Mouse (Mus musculus) left cerebral cortex, postnatal 25 days (tissue): Measurements from ENCODE around the gene Fam53a. TPM values are rescaled to one million over a fixed set of nuclear protein-coding genes. Genes with fewer than 3 reads are reported as not detected.

ENCODE experiments used
- DNase-seq, 2 experiments: peaks; one replicate each; pipeline ENCODE4 v3.0.0; 2022; ENCODE audit warnings: low spot score in 2 of 2, mixed read lengths in 1 of 2
- intact Hi-C: fragments of 180-260 bp; cut with DNase I; formaldehyde crosslinking; loops from one replicate; pipeline ENCODE4 v1.15.1; 2025
- total RNA-seq, 2 experiments: library from RNA; stranded (reverse); gene quantifications; 2 replicates each; pipeline ENCODE4 v1.2.3; 2021

Fam53a gene
- total RNA-seq: 10 to 100 TPM; 23.0 to 27.6 TPM

GRCm38 (mm10) chr5:33629301-33629987, at the start of gene Fam53a, which contains the start of gene Gm9903:
Gene Fam53a, minus strand, starts transcription at chr5:33629635.
Gene Gm9903, plus strand, starts transcription at chr5:33629925.
- DNase-seq: peak; percentile 99 to 100
- intact Hi-C loops: no loop called here

- no peak for DNase-seq
- intact Hi-C loops: no loop called here
Measured at GRCm38 (mm10) chr5:33678244-33678643, 48.8 kb upstream of the Fam53a start.

GRCm38 (mm10) chr5:33675964-33676363, 46.5 kb upstream of the Fam53a start:
- DNase-seq: peak; percentile 43 to 63
- intact Hi-C loops: no loop called here

- peak; percentile 46 to 62 for DNase-seq
- intact Hi-C loops: no loop called here
Measured at GRCm38 (mm10) chr5:33674439-33674838, 45.0 kb upstream of the Fam53a start.

GRCm38 (mm10) chr5:33671659-33672058, 42.2 kb upstream of the Fam53a start:
- DNase-seq: no peak
- intact Hi-C loops: no loop called here

GRCm38 (mm10) chr5:33668223-33668622, 38.8 kb upstream of the Fam53a start:
- peak in 1 of 2 experiments; percentile 31 for DNase-seq
- intact Hi-C loops: no loop called here

- DNase-seq: no peak
- intact Hi-C loops: loop anchor here (5.0 kb wide), 1 partner anchor 279 kb away; the partner anchor contains the start of gene Nelfa
Measured at GRCm38 (mm10) chr5:33658664-33659050, 29.2 kb upstream of the Fam53a start.

GRCm38 (mm10) chr5:33657787-33658663, 28.6 kb upstream of the Fam53a start, which contains the start of the genes Tacc3 and Tmem129:
Gene Tacc3, plus strand, starts transcription at chr5:33658128.
Gene Tmem129, minus strand, starts transcription at chr5:33658416.
- intact Hi-C loops: loop anchor here (2.0 to 5.0 kb wide), 2 partner anchors 125 to 279 kb away; partner anchors contain the start of genes Letm1 and Nelfa
- peak; percentile 99 to 100 for DNase-seq

- intact Hi-C loops: loop anchor here (2.0 to 5.0 kb wide), 2 partner anchors 125 to 280 kb away; partner anchors contain the start of genes Letm1 and Nelfa
- no peak for DNase-seq
Measured at GRCm38 (mm10) chr5:33657251-33657786, 27.9 kb upstream of the Fam53a start.

GRCm38 (mm10) chr5:33656739-33657138, 27.3 kb upstream of the Fam53a start:
- intact Hi-C loops: loop anchor here (2.0 to 5.0 kb wide), 2 partner anchors 126 to 281 kb away; partner anchors contain the start of genes Letm1 and Nelfa
- no peak for DNase-seq

- no peak for DNase-seq
- intact Hi-C loops: loop anchor here (5.0 kb wide), 1 partner anchor 282 kb away; the partner anchor contains the start of gene Nelfa
Measured at GRCm38 (mm10) chr5:33655251-33655840, 25.9 kb upstream of the Fam53a start.

GRCm38 (mm10) chr5:33654424-33654823, 25.0 kb upstream of the Fam53a start:
- intact Hi-C loops: no loop called here
- DNase-seq: no peak

GRCm38 (mm10) chr5:33652783-33653173, 23.3 kb upstream of the Fam53a start:
- intact Hi-C loops: no loop called here
- no peak for DNase-seq

- peak; percentile 95 to 98 for DNase-seq
- intact Hi-C loops: no loop called here
Measured at GRCm38 (mm10) chr5:33651921-33652782, 22.7 kb upstream of the Fam53a start, which contains the start of gene Slbp. Gene Slbp, minus strand, starts transcription at chr5:33652574.

GRCm38 (mm10) chr5:33651541-33651920, 22.1 kb upstream of the Fam53a start:
- no peak for DNase-seq
- intact Hi-C loops: no loop called here

- DNase-seq: no peak
- intact Hi-C loops: no loop called here
Measured at GRCm38 (mm10) chr5:33651017-33651416, 21.6 kb upstream of the Fam53a start.

GRCm38 (mm10) chr5:33640652-33641051, 11.2 kb upstream of the Fam53a start:
- intact Hi-C loops: no loop called here
- peak; percentile 58 to 69 for DNase-seq

- DNase-seq: no peak
- intact Hi-C loops: no loop called here
Measured at GRCm38 (mm10) chr5:33638826-33639225, 9.4 kb upstream of the Fam53a start.
